Mouse (Mus musculus): ENCODE measurements at regions not wholly inside any gene's neighbourhood (a gene's known extent, or its start where the extent isn't known, plus 50 kb on each side); places are given as distances from the start of the nearest gene placed in this dataset.

DNA sequence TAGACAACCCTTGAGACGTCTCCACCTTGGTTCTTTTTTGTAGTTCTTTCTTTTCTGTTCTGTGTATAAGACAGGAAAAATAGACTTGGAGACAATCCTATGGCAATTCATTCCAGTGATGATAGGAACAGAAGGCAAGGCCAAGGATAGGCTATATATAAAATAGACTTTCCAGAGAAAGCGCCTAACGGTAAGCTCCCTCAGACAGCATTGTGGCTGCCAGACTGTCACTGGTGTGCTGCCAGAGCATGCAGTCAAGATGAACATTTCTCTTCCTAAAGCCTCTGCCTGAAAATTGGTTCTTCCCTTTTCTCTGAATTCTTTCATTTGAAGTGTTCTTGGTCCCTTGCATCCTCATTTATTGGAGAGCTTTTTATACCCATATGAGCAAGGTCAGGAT is 53.9 kb upstream of the Pls3 start:
- TF ChIP-seq POLR2A (IDR thresholded peaks at IDR 0.05; ENCODE audit: borderline replicate concordance, extremely low read depth, insufficient read depth, insufficient read length, poor library complexity, severe bottlenecking) (no peak), CTCF (IDR thresholded peaks at IDR 0.05; ENCODE audit: borderline replicate concordance, extremely low read depth, insufficient read depth, insufficient read length) (no peak)

Data from brain, embryonic 14.5 days (tissue).